Mouse (Mus musculus) lung, embryonic 14.5 days (tissue): ENCODE measurements around the gene E2f6. TPM values are rescaled to one million over a fixed set of nuclear protein-coding genes. Genes with fewer than 3 reads are reported as not detected.
A peak's percentile ranks its signal among the peaks of the same experiment; 100 is the strongest.

ENCODE experiments used
- ATAC-seq: fragments of 200-750 bp; cut with Nextera tagmentation; 2 replicates; pipeline ENCODE4 v1.8.0; 2017; ENCODE audit warnings: mild to moderate bottlenecking, moderate TSS enrichment, moderate library complexity; ENCODE audit not compliant: insufficient read depth
- DNase-seq: peaks from one replicate; pipeline ENCODE4 v3.0.0-alpha.2; 2015
- H3K27ac ChIP-seq: fragments of 300-500 bp; sonication (generic); 2 replicates; pipeline ENCODE4 v1.5.1; 2014; ENCODE audit warnings: low read depth, mild to moderate bottlenecking, moderate library complexity
- H3K27me3 ChIP-seq: fragments of 300-500 bp; sonication (generic); 2 replicates; pipeline ENCODE4 v1.6.1; 2014; ENCODE audit warnings: low read length, control low read depth; ENCODE audit not compliant: insufficient read depth
- H3K36me3 ChIP-seq: fragments of 300-500 bp; sonication (generic); 2 replicates; pipeline ENCODE4 v1.6.1; 2014; ENCODE audit warnings: control low read depth; ENCODE audit not compliant: insufficient read depth
- H3K4me1 ChIP-seq: fragments of 300-500 bp; sonication (generic); 2 replicates; pipeline ENCODE4 v1.6.1; 2014; ENCODE audit warnings: antibody characterized with exemption, control low read depth; ENCODE audit not compliant: insufficient read depth
- H3K4me2 ChIP-seq: fragments of 300-500 bp; sonication (generic); 2 replicates; pipeline ENCODE4 v1.6.1; 2014; ENCODE audit warnings: mild to moderate bottlenecking
- H3K4me3 ChIP-seq: fragments of 300-500 bp; sonication (generic); 2 replicates; pipeline ENCODE4 v1.5.1; 2014; ENCODE audit warnings: low read depth, low read length
- H3K9ac ChIP-seq: fragments of 300-500 bp; sonication (generic); 2 replicates; pipeline ENCODE4 v1.6.1; 2014
- H3K9me3 ChIP-seq: fragments of 300-500 bp; sonication (generic); 2 replicates; pipeline ENCODE4 v1.6.1; 2016; ENCODE audit warnings: low read depth, low read length, control low read depth
- CTCF ChIP-seq: IDR thresholded peaks from 2 replicates; pipeline ENCODE4 v1.5.1; 2016; ENCODE audit warnings: antibody characterized with exemption, low read depth
- WGBS: fragments of 180-500 bp; shearing (Covaris S2); extraction: QIAGEN DNeasy Blood & Tissue Kit; methylation state at CpG from one replicate; pipeline ENCODE4 v1.1.7; 2014; 5-methylcytosine and 5-hydroxymethylcytosine counted together
- polyA plus RNA-seq: library from polyadenylated mRNA; unstranded; fragments of >200 nt; fragmentation: Nextera tagmentation; extraction: Ambion mirVana; gene quantifications from 2 replicates; pipeline ENCODE4 v1.2.1, GENCODE M21; 2014

The E2f6 gene
- polyA plus RNA-seq, 1 experiment from 2014 or later: 49.0 TPM

GRCm38 (mm10) chr12:16800259-16800958, 10.4 kb upstream of the E2f6 start, which contains the start of gene Greb1:
Gene Greb1 (minus strand): TSS chr12:16800886.
- Histone ChIP-seq H3K4me2 (peak within 1 kb of the TSS; percentile 99), H3K4me1 (no peaks in the 10 kb centered on the region), H3K27me3 (peaks cover 3% of the 10 kb centered on the region; the same call in 1 of the 2 replicates), H3K27ac (no peak within 1 kb of the TSS), H3K4me3 (peak within 1 kb of the TSS; percentile 58), H3K9me3 (no peaks in the 10 kb centered on the region), H3K36me3 (no peaks in the 10 kb centered on the region), H3K9ac (peak within 1 kb of the TSS; percentile 61)
- under 1% methylated on average over 47 of the region's 53 CpGs for WGBS
- no peak for TF ChIP-seq CTCF
- DNase-seq (peak; percentile 68), ATAC-seq (peak; percentile 82)

GRCm38 (mm10) chr12:16800959-16801315, 9.8 kb upstream of the E2f6 start:
- peak; percentile 46 for DNase-seq
- H3K4me1 ChIP-seq: no peaks in the 10 kb centered on the region
- peak overlapping the region; percentile 58 for H3K4me3 ChIP-seq
- H3K27ac ChIP-seq: no peak overlapping the region
- peak overlapping the region; percentile 99 for H3K4me2 ChIP-seq
- H3K9me3 ChIP-seq: no peaks in the 10 kb centered on the region
- H3K9ac ChIP-seq: peak overlapping the region; percentile 61
- peaks cover 3% of the 10 kb centered on the region; the same call in 1 of the 2 replicates for H3K27me3 ChIP-seq
- peak; percentile 66 for ATAC-seq
- H3K36me3 ChIP-seq: no peaks in the 10 kb centered on the region
- TF ChIP-seq CTCF: peak; percentile 16; the same call in 1 of the 2 replicates
- under 1% methylated on average over 12 of the region's 12 CpGs for WGBS

- no peak for TF ChIP-seq CTCF
- Histone ChIP-seq H3K27ac (no peak overlapping the region), H3K27me3 (peaks cover 12% of the 10 kb centered on the region; the same call in 1 of the 2 replicates), H3K4me2 (no peak overlapping the region), H3K9ac (no peak overlapping the region), H3K9me3 (no peaks in the 10 kb centered on the region), H3K36me3 (no peaks in the 10 kb centered on the region), H3K4me1 (no peaks in the 10 kb centered on the region), H3K4me3 (no peak overlapping the region)
- ATAC-seq (no peak), DNase-seq (no peak)
- 41% methylated on average over 5 of the region's 5 CpGs for WGBS
Observed at GRCm38 (mm10) chr12:16803237-16803955, 7.4 kb upstream of the E2f6 start.

- H3K9me3 ChIP-seq: no peaks in the 10 kb centered on the region
- 61% methylated on average over 5 of the region's 5 CpGs for WGBS
- DNase-seq: no peak
- no peak for ATAC-seq
- H3K4me1 ChIP-seq: no peaks in the 10 kb centered on the region
- no peak overlapping the region for H3K4me2 ChIP-seq
- H3K9ac ChIP-seq: no peak overlapping the region
- no peaks in the 10 kb centered on the region for H3K36me3 ChIP-seq
- no peak overlapping the region for H3K27ac ChIP-seq
- peaks cover 12% of the 10 kb centered on the region; the same call in 1 of the 2 replicates for H3K27me3 ChIP-seq
- H3K4me3 ChIP-seq: no peak overlapping the region
- TF ChIP-seq CTCF: no peak
Observed at GRCm38 (mm10) chr12:16803956-16804430, 6.8 kb upstream of the E2f6 start.

GRCm38 (mm10) chr12:16805511-16805910, 5.3 kb upstream of the E2f6 start:
- peak; percentile 96 for TF ChIP-seq CTCF
- ATAC-seq (0 out of 2 replicates have a peak, but pooled peaks have one; percentile 42), DNase-seq (peak; percentile 92)
- Histone ChIP-seq H3K27me3 (peaks cover 17% of the 10 kb centered on the region; the same call in 1 of the 2 replicates), H3K4me3 (no peak overlapping the region), H3K9me3 (no peaks in the 10 kb centered on the region), H3K9ac (no peak overlapping the region), H3K4me1 (no peaks in the 10 kb centered on the region), H3K27ac (no peak overlapping the region), H3K4me2 (no peak overlapping the region), H3K36me3 (no peaks in the 10 kb centered on the region)
- WGBS: 4% methylated on average over 5 of the region's 5 CpGs

- Histone ChIP-seq H3K9ac (no peak overlapping the region), H3K27ac (no peak overlapping the region), H3K4me2 (no peak overlapping the region), H3K36me3 (no peaks in the 10 kb centered on the region), H3K4me1 (peaks cover 9% of the 10 kb centered on the region), H3K4me3 (no peak overlapping the region), H3K9me3 (no peaks in the 10 kb centered on the region), H3K27me3 (peaks cover 14% of the 10 kb centered on the region; the same call in 1 of the 2 replicates)
- DNase-seq: peak; percentile 85
- ATAC-seq: peak; percentile 41; the same call in 1 of the 2 replicates
- peak; percentile 79 for TF ChIP-seq CTCF
- 32% methylated on average over 3 of the region's 3 CpGs for WGBS
Observed at GRCm38 (mm10) chr12:16808045-16808444, 2.7 kb upstream of the E2f6 start.

GRCm38 (mm10) chr12:16811477-16811876, 714 bp downstream of the E2f6 start:
- Histone ChIP-seq H3K9ac (peak overlapping the region; percentile 90), H3K4me2 (peak overlapping the region; percentile 93), H3K27ac (no peak overlapping the region), H3K9me3 (no peaks in the 10 kb centered on the region), H3K4me1 (peaks cover 9% of the 10 kb centered on the region), H3K36me3 (peaks cover 14% of the 10 kb centered on the region), H3K27me3 (peaks cover 12% of the 10 kb centered on the region; the same call in 1 of the 2 replicates), H3K4me3 (peak overlapping the region; percentile 80)
- ATAC-seq: peak; percentile 9; the same call in 1 of the 2 replicates
- no peak for TF ChIP-seq CTCF
- WGBS: 2% methylated on average over 15 of the region's 15 CpGs
- peak; percentile 49 for DNase-seq
